Comparison of ENCODE assay signal across 19 mouse cellular contexts in the genomic region with DNA sequence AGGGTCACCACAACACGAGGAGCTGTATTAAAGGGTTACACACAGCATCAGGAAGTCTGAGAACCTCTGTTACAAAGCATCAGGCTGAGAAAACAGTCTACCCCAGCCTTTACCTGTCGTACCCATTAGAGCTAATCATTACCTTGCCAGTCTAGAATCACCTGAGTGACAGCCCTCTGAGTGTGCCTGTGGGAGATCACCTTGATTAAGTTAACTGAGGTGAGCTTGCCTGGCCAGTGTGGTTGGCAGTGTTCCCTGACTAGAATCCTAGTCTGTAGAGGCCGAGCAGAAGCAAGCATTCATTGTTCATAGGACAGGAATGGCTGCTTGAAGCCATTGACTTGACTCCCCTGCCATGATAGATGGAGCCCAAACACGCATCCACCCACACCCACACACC. TPM values are rescaled to one million over a fixed set of nuclear protein-coding genes. Genes with fewer than 3 reads are reported as not detected.
DNase-seq lines count a peak whose midpoint lies in the region; ATAC-seq lines count a peak whose summit lies in the region.
"Had no signal": no experiment of that assay in that cellular context is flagged by ENCODE, and none has a peak within 500 bp of the region (broad histone marks: within the 10 kb centered on the region; RNA-seq: fewer than 3 reads in every experiment).

No protein-coding gene starts in this region.

- H3K4me2 ChIP-seq in kidney, embryonic 14.5 days (replicated peaks; ENCODE audit: low read depth, low read length) = no peak overlapping the region
- H3K4me2 ChIP-seq in hindbrain, embryonic 13.5 days = no peak overlapping the region
- H3K4me2 ChIP-seq: forebrain, embryonic 13.5 days; heart, embryonic 12.5 days had no signal

- no peaks in the 10 kb centered on the region for H3K27me3 ChIP-seq in kidney, embryonic 14.5 days (ENCODE audit: control insufficient read depth, insufficient read depth, low read length)
- H3K27me3 ChIP-seq in hindbrain, embryonic 13.5 days = no peaks in the 10 kb centered on the region
- H3K27me3 ChIP-seq: CH12.LX; forebrain, embryonic 13.5 days; heart, embryonic 12.5 days; Patski had no signal

- H3K9ac ChIP-seq in kidney, embryonic 14.5 days (ENCODE audit: low read depth, low read length) = no peak overlapping the region
- H3K9ac ChIP-seq in hindbrain, embryonic 13.5 days = no peak overlapping the region
- H3K9ac ChIP-seq: forebrain, embryonic 13.5 days; forebrain, postnatal 0 days; heart, embryonic 12.5 days had no signal

- DNase-seq in kidney, adult 18-20 months = peak; percentile 60
- DNase-seq in kidney, adult 9 months = peak; percentile 80
- peak; percentile 76 for DNase-seq in kidney, postnatal 14 days
- DNase-seq in left cerebral cortex, postnatal 4 days = no peak
- DNase-seq: adrenal gland, adult 2 months; adrenal gland, postnatal 25 days; cerebellum, adult 2 months; cerebellum, postnatal 10 days; forebrain, postnatal 0 days; gastrocnemius, adult 2 months; gastrocnemius, postnatal 25 days had no signal

- no peak overlapping the region for H3K27ac ChIP-seq in kidney, embryonic 14.5 days (ENCODE audit: low read depth, low read length)
- no peak overlapping the region for H3K27ac ChIP-seq in hindbrain, embryonic 13.5 days
- H3K27ac ChIP-seq: embryonic facial prominence, embryonic 10.5 days; forebrain, embryonic 13.5 days; gastrocnemius, adult 2 months; hindbrain, embryonic 10.5 days had no signal

- H3K4me1 ChIP-seq in kidney, embryonic 14.5 days (ENCODE audit: control insufficient read depth, insufficient read depth, low read length) = peaks cover 2% of the 10 kb centered on the region; the same call in 1 of the 2 replicates
- no peaks in the 10 kb centered on the region for H3K4me1 ChIP-seq in hindbrain, embryonic 13.5 days (replicated peaks)
- H3K4me1 ChIP-seq: forebrain, embryonic 13.5 days; heart, embryonic 12.5 days; hindbrain, embryonic 10.5 days had no signal

- no peaks in the 10 kb centered on the region for H3K9me3 ChIP-seq in kidney, embryonic 14.5 days (ENCODE audit: control insufficient read depth, low read length)
- H3K9me3 ChIP-seq in hindbrain, embryonic 13.5 days = no peaks in the 10 kb centered on the region

- intact Hi-C loops in left cerebral cortex, postnatal 4 days (cut with DNase I) = no loop called here

- H3K36me3 ChIP-seq in kidney, embryonic 14.5 days (ENCODE audit: control insufficient read depth, insufficient read depth, low read length) = no peaks in the 10 kb centered on the region
- H3K36me3 ChIP-seq in hindbrain, embryonic 13.5 days = no peaks in the 10 kb centered on the region
- H3K36me3 ChIP-seq: embryonic facial prominence, embryonic 10.5 days; heart, embryonic 12.5 days; hindbrain, embryonic 10.5 days had no signal

- WGBS in kidney, embryonic 14.5 days = 77% methylated on average over 4 of the region's 4 CpGs
- WGBS in hindbrain, embryonic 13.5 days = 90% methylated on average over 4 of the region's 4 CpGs

- ATAC-seq in kidney, embryonic 14.5 days (ENCODE audit: low FRiP score, low TSS enrichment) = no peak
- no peak for ATAC-seq in hindbrain, embryonic 13.5 days (ENCODE audit: low FRiP score)
- ATAC-seq: forebrain, embryonic 13.5 days; forebrain, postnatal 0 days; Patski had no signal

- no peak overlapping the region for H3K4me3 ChIP-seq in kidney, embryonic 14.5 days (ENCODE audit: low read length)
- H3K4me3 ChIP-seq in hindbrain, embryonic 13.5 days = no peak overlapping the region
- H3K4me3 ChIP-seq: embryonic facial prominence, embryonic 10.5 days; forebrain, embryonic 13.5 days; gastrocnemius, adult 2 months; heart, embryonic 12.5 days; hindbrain, embryonic 10.5 days had no signal

RNA-seq across cellular contexts. Expression of a gene that starts 58.9 kb away (rescaled TPM):
- polyA plus RNA-seq in kidney, embryonic 14.5 days (2014; fragmentation: Nextera tagmentation; extraction: Ambion mirVana) = 60.3 and 69.5 TPM in 2 replicates
- 10 to 100 TPM; 73.7 to 78.2 TPM for total RNA-seq in left cerebral cortex, postnatal 4 days (2021)
- 118 and 125 TPM in 2 replicates for polyA plus RNA-seq in hindbrain, embryonic 13.5 days (2015; fragmentation: Nextera tagmentation; extraction: Ambion mirVana)
